Mouse (Mus musculus): Measurements from ENCODE around the gene Lrrc66.

DNA sequence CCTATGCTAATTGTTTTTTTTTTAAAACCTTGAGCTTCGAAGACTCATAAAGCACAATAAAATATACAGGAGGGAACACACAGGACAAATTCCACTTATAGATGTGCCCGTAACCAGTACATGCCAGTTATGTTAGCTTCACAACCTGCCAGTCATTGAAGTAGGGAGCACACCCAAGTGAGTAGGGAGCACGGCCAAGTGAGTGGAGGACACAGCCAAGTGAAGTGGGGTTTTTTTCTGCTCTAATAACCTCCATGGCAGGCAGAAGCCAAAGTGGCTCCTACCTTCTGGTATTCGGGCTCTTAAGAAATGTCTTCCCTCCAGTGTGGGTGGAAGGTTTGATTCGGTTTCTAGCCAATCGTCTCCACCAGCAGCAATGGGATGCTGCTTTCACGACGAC, 19.0 kb downstream of the Lrrc66 start:
- TF ChIP-seq USF2 (conservative IDR thresholded peaks at IDR 0.05; ENCODE audit: low read depth, low read length) (no peak), ZC3H11A (IDR thresholded peaks at IDR 0.05; ENCODE audit: low read depth, low read length) (no peak), CTCF (conservative IDR thresholded peaks at IDR 0.05 in 1 of 2, IDR thresholded peaks at IDR 0.05 in 1 of 2; ENCODE audit: low read depth in 2 of 2, low read length in 2 of 2) (no peak), ZMIZ1 (IDR thresholded peaks at IDR 0.05; ENCODE audit: low read depth, low read length) (no peak), EP300 (IDR thresholded peaks at IDR 0.05; ENCODE audit: low read length) (no peak), USF1 (IDR thresholded peaks at IDR 0.05; ENCODE audit: low read depth, low read length) (no peak), TCF12 (IDR thresholded peaks at IDR 0.05; ENCODE audit: low read depth, low read length) (no peak), MAZ (IDR thresholded peaks at IDR 0.05; ENCODE audit: low read depth, low read length) (no peak), MEF2A (IDR thresholded peaks at IDR 0.05; ENCODE audit: borderline replicate concordance, low read depth, low read length) (no peak), POLR2A (IDR thresholded peaks at IDR 0.05; ENCODE audit: low read depth, low read length) (no peak), BHLHE40 (IDR thresholded peaks at IDR 0.05; ENCODE audit: low read depth, low read length) (no peak)

Data from CH12.LX (cell line).